Mouse (Mus musculus) myocyte (in vitro differentiated cells): ENCODE measurements around the gene Slc46a1.

ENCODE experiments used
- CEBPB ChIP-seq: IDR thresholded peaks from 2 replicates; pipeline ENCODE4 v1.6.1; 2011; ENCODE audit warnings: mild to moderate bottlenecking, moderate library complexity; ENCODE audit not compliant: poor library complexity, insufficient read depth, severe bottlenecking
- MAX ChIP-seq: IDR thresholded peaks from one replicate; pipeline ENCODE4 v1.6.1; 2011; ENCODE audit warnings: low read depth, mild to moderate bottlenecking, control low read depth
- MYOD1 ChIP-seq, 3 experiments: IDR thresholded peaks; one replicate each; pipeline ENCODE4 v1.6.1; 2011; ENCODE audit warnings: control low read depth in 2 of 3, low read depth in 2 of 3, mild to moderate bottlenecking in 2 of 3, moderate library complexity in 1 of 3; ENCODE audit not compliant: insufficient read length in 2 of 3, control insufficient read depth in 1 of 3
- MYOG ChIP-seq, 3 experiments: IDR thresholded peaks; one replicate each; pipeline ENCODE4 v1.6.1; 2011; ENCODE audit warnings: control low read depth in 2 of 3, low read depth in 2 of 3, mild to moderate bottlenecking in 2 of 3; ENCODE audit not compliant: insufficient read length in 2 of 3, control insufficient read depth in 1 of 3, insufficient read depth in 1 of 3
- POLR2A ChIP-seq: IDR thresholded peaks from one replicate; pipeline ENCODE4 v1.6.1; 2011; ENCODE audit warnings: low read depth, mild to moderate bottlenecking, control low read depth, moderate library complexity; ENCODE audit not compliant: insufficient read length
- TCF12 ChIP-seq: IDR thresholded peaks from one replicate; pipeline ENCODE4 v1.6.1; 2011; ENCODE audit warnings: mild to moderate bottlenecking, control low read depth; ENCODE audit not compliant: poor library complexity, insufficient read depth, severe bottlenecking
- USF1 ChIP-seq: IDR thresholded peaks from one replicate; pipeline ENCODE4 v1.6.1; 2011; ENCODE audit warnings: low read depth, mild to moderate bottlenecking, control low read depth, moderate library complexity

DNA sequence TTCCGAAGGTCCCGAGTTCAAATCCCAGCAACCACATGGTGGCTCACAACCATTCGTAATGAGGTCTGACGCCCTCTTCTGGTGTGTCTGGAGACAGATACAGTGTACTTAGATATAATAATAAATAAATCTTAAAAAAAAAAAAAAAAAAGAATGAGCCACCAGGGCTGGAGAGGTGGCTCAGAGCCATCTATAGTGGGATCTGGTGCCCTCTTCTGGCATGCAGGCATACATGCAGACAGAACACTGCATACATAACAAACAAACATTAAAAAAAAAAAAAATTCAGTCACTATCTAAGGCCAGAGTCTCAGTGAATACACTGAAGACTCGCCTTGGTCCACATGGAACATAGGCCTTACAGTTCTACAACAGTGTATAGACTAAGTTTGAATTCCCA lies 43.7 kb downstream of the Slc46a1 start:
- TF ChIP-seq POLR2A (no peak), MAX (no peak), CEBPB (no peak), MYOG (IDR thresholded peaks at IDR 0.05; ENCODE audit: control insufficient read depth in 1 of 3, insufficient read depth in 1 of 3, insufficient read length in 2 of 3, low read depth in 2 of 3) (no peak), TCF12 (no peak), MYOD1 (IDR thresholded peaks at IDR 0.05; ENCODE audit: control insufficient read depth in 1 of 3, insufficient read length in 2 of 3, low read depth in 2 of 3) (no peak), USF1 (no peak)
